Mouse (Mus musculus) large intestine, adult 2 months (tissue): ENCODE measurements around the gene Ly6g6f. TPM values are rescaled to one million over a fixed set of nuclear protein-coding genes. Genes with fewer than 3 reads are reported as not detected.

ENCODE experiments used
- DNase-seq: peaks from one replicate; pipeline ENCODE4 v3.0.0-alpha.2; 2012; ENCODE audit warnings: low read depth, low spot score
- WGBS: fragments of 180-500 bp; shearing (Covaris S2); methylation state at CpG from one replicate; pipeline ENCODE4 v1.1.7; 2018; 5-methylcytosine and 5-hydroxymethylcytosine counted together
- polyA plus RNA-seq: library from polyadenylated mRNA; depleted of rRNA; stranded (reverse); fragments of >200 nt; gene quantifications from 2 replicates; pipeline ENCODE4 v1.2.3, GENCODE M21; 2012

The Ly6g6f gene
- polyA plus RNA-seq, 1 experiment: 1.6 TPM

GRCm38 (mm10) chr17:35058911-35059892 lies 26.2 kb downstream of the Ly6g6f start, which contains the start of gene Ddah2:
TSS of gene Ddah2 (plus strand) at chr17:35059035.
- under 1% methylated on average over 57 of the region's 57 CpGs for WGBS
- DNase-seq: no peak

- WGBS: 51% methylated on average over 9 of the region's 9 CpGs
- DNase-seq: no peak
Measured at GRCm38 (mm10) chr17:35058316-35058715, 27.1 kb downstream of the Ly6g6f start.

- DNase-seq: no peak
- 74% methylated on average over 3 of the region's 3 CpGs for WGBS
Measured at GRCm38 (mm10) chr17:35057090-35057489, 28.3 kb downstream of the Ly6g6f start.

GRCm38 (mm10) chr17:35055691-35056495 lies 29.5 kb downstream of the Ly6g6f start:
- no peak for DNase-seq
- WGBS: 81% methylated on average over 7 of the region's 7 CpGs

- 76% methylated on average over 12 of the region's 12 CpGs for WGBS
- DNase-seq: no peak
Measured at GRCm38 (mm10) chr17:35052271-35052798, 33.1 kb downstream of the Ly6g6f start.

- DNase-seq: no peak
- under 1% methylated on average over 21 of the region's 21 CpGs for WGBS
Measured at GRCm38 (mm10) chr17:35051156-35052086, 34.0 kb downstream of the Ly6g6f start.

GRCm38 (mm10) chr17:35050126-35050750 lies 35.2 kb downstream of the Ly6g6f start:
- 2% methylated on average over 27 of the region's 27 CpGs for WGBS
- no peak for DNase-seq

- WGBS: 2% methylated on average over 11 of the region's 11 CpGs
- DNase-seq: no peak
Measured at GRCm38 (mm10) chr17:35049561-35050016, 35.8 kb downstream of the Ly6g6f start, which contains the start of gene Clic1. TSS of gene Clic1 (plus strand) at chr17:35049966.

- no peak for DNase-seq
- WGBS: 50% methylated on average over 5 of the region's 5 CpGs
Measured at GRCm38 (mm10) chr17:35048932-35049440, 36.4 kb downstream of the Ly6g6f start.

- 13% methylated on average over 11 of the region's 11 CpGs for WGBS
- no peak for DNase-seq
Measured at GRCm38 (mm10) chr17:35048149-35048931, 37.1 kb downstream of the Ly6g6f start.

- WGBS: 9% methylated on average over 1 of the region's 1 CpGs
- no peak for DNase-seq
Measured at GRCm38 (mm10) chr17:35047688-35048087, 37.7 kb downstream of the Ly6g6f start.

- no peak for DNase-seq
- WGBS: 1% methylated on average over 33 of the region's 33 CpGs
Measured at GRCm38 (mm10) chr17:35046681-35047455, 38.5 kb downstream of the Ly6g6f start, which contains the start of gene Msh5. TSS of gene Msh5 (minus strand) at chr17:35046745.

GRCm38 (mm10) chr17:35045807-35046680 lies 39.4 kb downstream of the Ly6g6f start:
- no peak for DNase-seq
- 4% methylated on average over 48 of the region's 48 CpGs for WGBS

GRCm38 (mm10) chr17:35044904-35045806 lies 40.3 kb downstream of the Ly6g6f start:
- 78% methylated on average over 7 of the region's 7 CpGs for WGBS
- DNase-seq: no peak

GRCm38 (mm10) chr17:35043794-35044193 lies 41.6 kb downstream of the Ly6g6f start:
- DNase-seq: no peak
- WGBS: 45% methylated on average over 4 of the region's 4 CpGs
